Mouse (Mus musculus) embryonic fibroblast, embryonic 13.5 days (primary cell): ENCODE data around the gene Kalrn.

Experiments
- CTCF ChIP-seq: IDR thresholded peaks from 2 replicates; pipeline ENCODE4 v1.5.1; 2011; ENCODE audit warnings: mild to moderate bottlenecking, control low read depth, low read length, moderate library complexity, borderline replicate concordance; ENCODE audit not compliant: insufficient read depth
- POLR2A ChIP-seq: IDR thresholded peaks from 2 replicates; pipeline ENCODE4 v1.6.1; 2011; ENCODE audit warnings: low read depth, mild to moderate bottlenecking, control low read depth, low read length, moderate library complexity

DNA sequence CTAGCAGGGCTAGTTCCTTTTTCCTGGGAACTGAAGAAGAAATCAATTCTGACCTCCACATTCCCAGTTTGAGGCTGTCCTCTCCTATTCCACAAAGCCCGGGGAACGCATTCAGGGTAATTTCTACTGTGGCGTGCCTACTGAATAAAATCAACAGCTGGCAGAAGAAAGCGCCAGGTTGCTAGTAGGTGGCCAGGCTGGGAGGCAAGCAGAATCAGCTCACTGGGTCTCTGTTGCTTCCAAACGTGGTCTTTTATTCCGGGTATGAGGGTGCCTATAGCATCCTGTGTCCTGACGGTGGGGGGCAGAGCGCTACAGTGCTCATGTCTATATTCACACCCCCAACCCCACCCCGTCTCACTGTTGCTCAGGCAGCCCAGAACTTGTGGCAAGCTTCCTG is 460.2 kb downstream of the Kalrn start:
- no peak for TF ChIP-seq CTCF
- TF ChIP-seq POLR2A, result no peak
